Mouse (Mus musculus) monocyte, adult 2 months (primary cell): ENCODE measurements around the gene Tmem39b.

Experiments used
- DNase-seq, 2 experiments: peaks; one replicate each; pipeline ENCODE4 v3.0.0; 2022; ENCODE audit warnings: low spot score in 2 of 2, low read depth in 1 of 2

The Tmem39b gene

GRCm38 (mm10) chr4:129684531-129684930 lies 12.1 kb downstream of the Tmem39b start:
- DNase-seq, result no peak

DNA sequence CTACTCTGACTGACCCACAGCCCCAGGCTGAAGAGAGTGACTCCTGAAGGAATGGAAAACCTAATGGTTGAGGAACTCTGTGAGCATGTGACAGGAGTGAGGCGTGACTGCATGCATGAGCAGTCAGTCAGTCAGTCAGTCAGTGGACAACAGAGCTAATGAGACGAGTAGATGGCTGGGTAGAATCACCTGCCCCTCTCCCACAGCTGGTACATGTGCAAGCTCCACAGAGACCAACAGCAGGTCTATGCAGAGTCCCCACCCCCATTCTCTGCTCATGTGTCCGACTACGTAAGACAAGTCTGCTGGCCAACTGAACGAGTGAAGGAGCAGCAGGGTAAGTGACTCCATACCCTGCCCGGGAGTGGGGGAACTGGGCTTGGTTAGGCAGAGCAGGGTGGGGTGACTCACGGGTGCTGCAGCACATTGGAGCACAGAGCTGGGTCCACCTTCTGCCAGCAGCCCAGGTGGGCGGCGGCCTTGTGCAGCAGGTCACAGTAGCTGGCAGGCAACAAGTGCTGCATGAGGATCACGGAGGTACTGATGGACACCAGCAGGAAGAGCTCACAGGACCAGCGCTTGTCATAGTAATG lies 12.6 kb downstream of the Tmem39b start:
- no peak for DNase-seq

DNA sequence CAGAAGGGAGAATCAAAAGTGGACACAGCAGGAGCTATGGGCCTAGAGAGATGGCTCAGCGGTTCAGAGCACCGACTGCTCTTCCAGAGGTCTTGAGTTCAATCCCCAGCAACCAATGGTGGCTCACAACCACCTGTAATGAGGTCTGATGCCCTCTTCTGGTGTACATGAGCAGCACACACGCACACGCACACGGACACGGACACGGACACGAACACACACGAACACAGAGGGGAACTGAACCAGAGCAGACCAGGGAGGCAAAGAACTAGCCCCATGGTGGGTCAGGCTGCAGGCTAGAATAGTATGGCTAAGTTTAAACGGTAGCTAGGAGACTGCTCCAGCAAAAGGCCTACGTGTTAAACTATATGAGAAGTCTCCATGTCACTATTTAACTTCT lies 14.8 kb downstream of the Tmem39b start:
- no peak for DNase-seq

- no peak for DNase-seq
These were observed 23.7 kb downstream of the Tmem39b start for GRCm38 (mm10) chr4:129672878-129673449.

DNA sequence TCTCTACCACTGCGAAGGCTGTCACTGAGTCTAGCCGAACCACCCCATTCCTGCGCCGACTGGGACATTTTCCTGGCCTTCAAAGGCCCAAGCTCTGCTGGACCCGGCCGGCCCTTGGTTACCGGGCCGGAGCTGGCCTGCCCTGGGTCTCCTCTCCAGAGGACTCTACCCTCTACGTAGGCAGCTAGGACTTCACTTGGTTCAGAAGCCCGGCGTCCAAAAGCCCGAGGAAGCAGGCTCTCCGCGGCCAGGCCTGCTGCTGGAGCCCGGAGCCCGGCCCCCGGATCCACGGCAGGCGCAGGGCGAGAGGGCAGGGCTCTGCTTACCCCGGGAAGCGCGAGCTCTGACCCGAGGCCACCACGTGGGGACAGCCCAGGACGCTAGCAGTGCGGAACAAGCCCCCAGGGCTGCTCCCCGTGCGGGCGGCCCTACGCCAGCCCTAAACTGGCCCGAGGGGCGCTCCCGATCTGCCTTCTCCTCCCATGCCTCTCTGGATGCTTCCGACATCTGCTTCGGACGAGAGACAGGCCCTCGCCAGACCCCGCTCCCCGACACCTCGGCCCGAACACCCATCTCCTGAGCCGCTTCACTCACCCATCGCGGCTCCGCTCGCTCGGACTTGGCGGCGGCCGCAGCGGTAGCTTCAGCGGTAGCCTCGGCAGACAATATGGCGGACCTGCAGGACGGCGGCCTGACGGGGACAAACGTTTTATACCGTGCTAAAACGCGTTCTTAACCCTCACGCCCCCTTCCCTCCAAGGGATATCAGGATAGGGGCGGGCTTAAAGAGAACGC lies 24.4 kb downstream of the Tmem39b start, which contains the start of gene Kpna6:
Kpna6 (minus strand) TSS at position 685 of the 795 bp plus-strand sequence.
- peak; percentile 41 to 70 for DNase-seq

GRCm38 (mm10) chr4:129671491-129672082 lies 25.1 kb downstream of the Tmem39b start:
- peak; percentile 14 to 29 for DNase-seq

- no peak for DNase-seq
These were observed 34.3 kb downstream of the Tmem39b start for GRCm38 (mm10) chr4:129662255-129662813.

- no peak for DNase-seq
These were observed 35.1 kb downstream of the Tmem39b start for GRCm38 (mm10) chr4:129661584-129661983.

DNA sequence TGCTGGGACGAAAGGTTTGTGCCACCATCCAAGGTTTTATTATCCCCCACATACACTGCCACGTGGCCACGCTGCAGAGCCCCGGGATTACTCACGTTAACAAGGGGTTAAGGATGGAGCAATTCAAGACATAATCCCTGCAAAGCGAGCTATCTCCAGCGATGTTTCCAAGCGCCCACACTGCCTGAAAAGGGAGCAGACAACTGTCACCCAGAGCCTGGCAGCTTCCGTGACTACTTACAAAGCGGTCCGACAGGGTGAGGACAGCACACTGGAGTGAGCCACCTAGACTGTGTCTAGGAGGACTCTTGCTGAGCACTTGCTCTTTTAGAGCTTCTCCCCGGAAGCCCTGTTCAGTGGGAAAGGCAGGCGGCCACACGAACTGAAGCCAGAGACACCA lies 41.9 kb downstream of the Tmem39b start:
- no peak for DNase-seq

- DNase-seq, result no peak
These were observed 46.3 kb downstream of the Tmem39b start for GRCm38 (mm10) chr4:129650359-129650758.

GRCm38 (mm10) chr4:129648656-129649055 lies 48.0 kb downstream of the Tmem39b start:
- DNase-seq, result no peak

DNA sequence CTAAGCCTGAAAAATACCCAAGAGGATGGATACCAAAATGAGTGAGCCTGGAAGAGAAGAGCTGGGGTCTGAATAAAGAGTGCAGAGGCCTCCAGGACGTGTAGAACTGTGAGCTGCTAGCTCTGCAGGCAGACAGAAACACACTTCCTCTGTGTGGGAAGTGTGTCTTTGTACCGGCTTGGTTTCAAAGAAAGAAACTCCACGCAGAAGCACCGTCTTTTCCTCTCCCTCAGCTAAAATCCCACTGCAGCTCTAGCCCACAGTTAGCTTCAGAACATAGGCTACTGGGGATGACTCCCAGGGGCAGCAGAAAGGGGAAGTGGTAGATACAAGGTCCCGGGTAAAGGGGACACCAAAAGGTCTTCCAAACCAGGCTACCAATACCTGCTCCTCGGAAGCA lies 51.4 kb downstream of the Tmem39b start:
- DNase-seq, result no peak

DNA sequence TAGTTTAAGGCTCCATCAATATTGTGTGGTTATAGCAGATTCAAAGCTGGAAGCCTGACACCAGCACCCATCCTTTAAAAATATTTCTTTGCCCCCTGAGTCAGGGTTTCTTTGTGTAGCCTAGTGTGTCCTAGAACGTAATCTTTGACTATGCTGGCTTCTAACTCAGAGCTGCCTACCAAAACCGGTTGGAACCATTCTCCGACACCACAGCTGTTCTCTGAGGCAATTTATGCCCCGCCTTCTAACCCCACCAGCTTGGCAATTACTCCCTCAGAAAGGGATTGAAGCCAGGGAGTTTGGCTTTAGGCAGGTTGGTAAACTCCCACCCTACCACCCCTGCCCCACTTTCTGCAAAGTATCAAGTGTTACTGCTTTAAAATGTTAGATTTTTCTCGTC lies 54.9 kb downstream of the Tmem39b start:
- no peak for DNase-seq

GRCm38 (mm10) chr4:129640638-129641467 lies 55.8 kb downstream of the Tmem39b start, which contains the start of gene Txlna:
TSS of gene Txlna (minus strand) at chr4:129641065.
- peak; percentile 88 to 90 for DNase-seq

GRCm38 (mm10) chr4:129640101-129640637 lies 56.5 kb downstream of the Tmem39b start:
- no peak for DNase-seq

- DNase-seq, result no peak
These were observed 57.4 kb downstream of the Tmem39b start for GRCm38 (mm10) chr4:129639221-129639620.

DNA sequence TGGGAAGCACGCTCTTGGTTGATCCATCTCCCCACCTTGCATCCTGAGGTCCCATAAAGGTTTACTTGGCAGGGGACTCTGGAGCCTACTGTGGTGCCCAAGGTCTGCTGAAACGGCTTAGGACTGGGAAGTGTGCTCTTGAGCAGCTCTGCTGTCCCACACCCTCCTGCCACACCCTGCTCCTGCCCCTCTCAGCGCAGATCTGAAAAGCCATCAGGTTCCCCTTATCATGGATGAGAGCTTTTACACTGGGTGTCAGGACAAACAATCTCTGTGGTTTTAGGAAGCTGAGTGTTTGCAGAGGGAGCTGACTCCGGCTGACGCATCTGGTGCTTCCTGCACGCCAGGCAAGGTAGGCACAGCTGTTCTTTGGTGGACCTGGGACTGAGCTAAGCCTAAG lies 62.8 kb downstream of the Tmem39b start:
- DNase-seq, result no peak

DNA sequence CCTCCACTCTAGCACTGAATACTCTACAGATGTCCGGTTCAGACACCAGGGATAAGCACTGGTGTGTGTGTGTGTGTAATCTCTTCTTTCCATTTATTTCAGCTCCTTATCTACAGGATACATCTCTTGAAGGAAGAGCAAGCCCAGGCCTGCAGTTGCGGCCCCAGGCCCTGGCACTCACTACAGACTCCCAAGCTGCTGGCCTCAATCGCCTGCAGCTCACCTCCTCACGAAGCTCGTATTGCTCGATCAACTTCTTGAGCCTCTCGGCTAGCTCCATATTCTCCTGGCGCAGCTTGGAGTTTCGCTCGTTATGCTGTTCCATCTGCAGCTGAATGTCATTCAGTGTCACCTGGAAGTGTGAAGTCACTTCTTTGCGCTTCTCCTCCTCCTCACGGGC lies 64.8 kb downstream of the Tmem39b start:
- no peak for DNase-seq

- DNase-seq, result no peak
These were observed 65.7 kb downstream of the Tmem39b start for GRCm38 (mm10) chr4:129630944-129631343.
